Mouse (Mus musculus) WW6 (cell line): ENCODE data around the gene Adprh.
"Not testable (repeated sequence)": the region's sequence is repeated elsewhere in the genome, so short reads cannot be mapped to it uniquely, and the experiment has no call there.

Source experiments
- DNase-seq: peaks from one replicate; pipeline ENCODE4 v3.0.0-alpha.2; 2013; ENCODE audit warnings: low read depth, low spot score

Gene Adprh

GRCm38 (mm10) chr16:38467091-38467916 is 14.8 kb upstream of the Adprh start:
- no peak for DNase-seq

GRCm38 (mm10) chr16:38466089-38466488 is 13.6 kb upstream of the Adprh start:
- no peak for DNase-seq

- no peak for DNase-seq
Measured at GRCm38 (mm10) chr16:38463305-38463704, 10.8 kb upstream of the Adprh start.

GRCm38 (mm10) chr16:38462161-38462560 is 9.7 kb upstream of the Adprh start:
- no peak for DNase-seq

- DNase-seq = no peak
Measured at GRCm38 (mm10) chr16:38461749-38462148, 9.2 kb upstream of the Adprh start.

GRCm38 (mm10) chr16:38459990-38460389 is 7.5 kb upstream of the Adprh start:
- no peak for DNase-seq

GRCm38 (mm10) chr16:38458600-38459280 is 6.2 kb upstream of the Adprh start:
- no peak for DNase-seq

- DNase-seq = no peak
Measured at GRCm38 (mm10) chr16:38456812-38457567, 4.5 kb upstream of the Adprh start.

GRCm38 (mm10) chr16:38455511-38456418 is 3.3 kb upstream of the Adprh start, which contains the start of gene Cd80:
Gene Cd80 (plus strand): TSS chr16:38455561.
- DNase-seq = no peak

GRCm38 (mm10) chr16:38454533-38455254 is 2.2 kb upstream of the Adprh start:
- no peak for DNase-seq

GRCm38 (mm10) chr16:38453952-38454351 is 1.4 kb upstream of the Adprh start:
- no peak for DNase-seq

- no peak for DNase-seq
Measured at GRCm38 (mm10) chr16:38453203-38453553, 675 bp upstream of the Adprh start.

GRCm38 (mm10) chr16:38451421-38452205 is 890 bp downstream of the Adprh start:
- DNase-seq = no peak

GRCm38 (mm10) chr16:38450707-38451106 is 1.8 kb downstream of the Adprh start:
- DNase-seq = no peak

GRCm38 (mm10) chr16:38448458-38448857 is 4.0 kb downstream of the Adprh start:
- DNase-seq = no peak

- DNase-seq = no peak
Measured at GRCm38 (mm10) chr16:38447366-38447765, 5.1 kb downstream of the Adprh start.

GRCm38 (mm10) chr16:38446141-38446540 is 6.4 kb downstream of the Adprh start:
- not testable (repeated sequence) for DNase-seq

- no peak for DNase-seq
Measured at GRCm38 (mm10) chr16:38445576-38445975, 6.9 kb downstream of the Adprh start.

- DNase-seq = no peak
Measured at GRCm38 (mm10) chr16:38445046-38445445, 7.5 kb downstream of the Adprh start.
